Mouse (Mus musculus): ENCODE measurements around the gene Elf5. TPM values are rescaled to one million over a fixed set of nuclear protein-coding genes. Genes with fewer than 3 reads are reported as not detected.
A peak's percentile ranks its signal among the peaks of the same experiment; 100 is the strongest.

Gene Elf5
- polyA plus RNA-seq, 1 experiment from 2014 or later, result not detected

GRCm38 (mm10) chr2:103413381-103413780 is 1.9 kb downstream of the Elf5 start:
- Histone ChIP-seq H3K4me1 (replicated peaks) (no peaks in the 10 kb centered on the region), H3K27ac (no peak overlapping the region), H3K36me3 (no peaks in the 10 kb centered on the region), H3K27me3 (no peaks in the 10 kb centered on the region), H3K4me3 (replicated peaks) (no peak overlapping the region), H3K4me2 (replicated peaks) (no peak overlapping the region), H3K9me3 (no peaks in the 10 kb centered on the region), H3K9ac (replicated peaks) (no peak overlapping the region)
- 90% methylated on average over 5 of the region's 5 CpGs for WGBS
- ATAC-seq, result no peak

DNA sequence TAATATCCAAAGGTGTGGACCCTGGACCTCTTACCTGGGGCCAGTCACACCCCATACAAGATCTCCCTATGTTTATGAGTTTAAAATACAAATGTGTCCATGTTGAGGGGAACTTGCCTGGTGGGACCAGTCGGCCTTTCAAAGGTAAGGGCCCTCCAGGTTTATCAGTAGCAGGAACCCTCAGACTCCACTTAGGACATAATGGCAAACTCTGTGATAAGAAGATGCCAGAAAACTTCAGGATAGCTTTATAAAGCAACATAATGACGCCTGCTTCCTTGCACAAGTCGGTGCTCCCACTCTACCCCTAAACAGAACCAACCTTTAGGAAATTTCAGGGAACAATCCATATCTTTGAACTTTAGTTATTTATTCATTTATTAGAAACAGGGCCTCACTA is 4.3 kb downstream of the Elf5 start:
- WGBS, result 95% methylated on average over 3 of the region's 3 CpGs
- Histone ChIP-seq H3K36me3 (no peaks in the 10 kb centered on the region), H3K4me3 (replicated peaks) (no peak overlapping the region), H3K27ac (no peak overlapping the region), H3K9me3 (no peaks in the 10 kb centered on the region), H3K27me3 (no peaks in the 10 kb centered on the region), H3K9ac (replicated peaks) (no peak overlapping the region), H3K4me2 (replicated peaks) (no peak overlapping the region), H3K4me1 (replicated peaks) (0 out of 2 replicates have a peak, but pooled peaks cover 2% of the 10 kb centered on the region)
- no peak for ATAC-seq

GRCm38 (mm10) chr2:103420650-103421507 is 9.4 kb downstream of the Elf5 start:
- no peak overlapping the region for H3K4me2 ChIP-seq (replicated peaks)
- no peaks in the 10 kb centered on the region for H3K9me3 ChIP-seq
- WGBS, result 73% methylated on average over 15 of the region's 15 CpGs
- ATAC-seq, result peak; percentile 53
- H3K9ac ChIP-seq (replicated peaks), result no peak overlapping the region
- no peaks in the 10 kb centered on the region for H3K27me3 ChIP-seq
- H3K4me1 ChIP-seq (replicated peaks), result peaks cover 19% of the 10 kb centered on the region
- no peaks in the 10 kb centered on the region for H3K36me3 ChIP-seq
- 0 out of 2 replicates have a peak overlapping the region, but pooled peaks have one; percentile 6 for H3K27ac ChIP-seq
- no peak overlapping the region for H3K4me3 ChIP-seq (replicated peaks)

DNA sequence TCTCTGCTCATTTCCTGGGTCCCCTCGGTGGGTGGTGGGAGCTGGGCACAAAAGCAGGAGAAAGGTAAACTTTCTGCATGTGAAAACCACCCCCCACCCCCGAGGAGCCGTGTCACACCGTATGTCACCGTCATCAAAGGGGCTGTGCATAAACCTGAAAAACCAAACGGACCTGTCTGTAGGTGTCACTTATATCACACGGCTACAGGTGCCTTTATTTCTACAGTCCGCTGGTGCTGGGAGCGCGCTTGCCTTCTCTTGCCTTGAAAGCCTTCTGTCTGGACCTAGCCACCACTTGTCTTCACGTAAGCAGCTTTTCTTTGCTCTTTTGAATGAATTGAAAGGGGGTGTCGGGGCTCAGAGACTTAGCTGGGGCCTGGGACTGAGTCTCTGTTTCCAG is 12.4 kb downstream of the Elf5 start:
- Histone ChIP-seq H3K27me3 (no peaks in the 10 kb centered on the region), H3K9ac (replicated peaks) (no peak overlapping the region; the same call in 1 of the 2 replicates), H3K4me3 (replicated peaks) (no peak overlapping the region), H3K4me1 (replicated peaks) (peaks cover 19% of the 10 kb centered on the region), H3K27ac (no peak overlapping the region), H3K9me3 (no peaks in the 10 kb centered on the region), H3K4me2 (replicated peaks) (peak overlapping the region; percentile 35), H3K36me3 (no peaks in the 10 kb centered on the region)
- 35% methylated on average over 12 of the region's 12 CpGs for WGBS
- ATAC-seq, result 0 out of 2 replicates have a peak, but pooled peaks have one; percentile 4

- 13% methylated on average over 12 of the region's 12 CpGs for WGBS
- Histone ChIP-seq H3K4me3 (replicated peaks) (no peak overlapping the region), H3K4me2 (replicated peaks) (peak overlapping the region; percentile 35), H3K9ac (replicated peaks) (no peak overlapping the region; the same call in 1 of the 2 replicates), H3K36me3 (no peaks in the 10 kb centered on the region), H3K27me3 (no peaks in the 10 kb centered on the region), H3K4me1 (replicated peaks) (peaks cover 19% of the 10 kb centered on the region), H3K9me3 (no peaks in the 10 kb centered on the region), H3K27ac (no peak overlapping the region)
- ATAC-seq, result peak; percentile 77
Observed at GRCm38 (mm10) chr2:103424349-103425026, 13.0 kb downstream of the Elf5 start.

- Histone ChIP-seq H3K4me2 (replicated peaks) (no peak overlapping the region), H3K27ac (no peak overlapping the region), H3K36me3 (no peaks in the 10 kb centered on the region), H3K9ac (replicated peaks) (no peak overlapping the region), H3K4me1 (replicated peaks) (peaks cover 19% of the 10 kb centered on the region), H3K27me3 (no peaks in the 10 kb centered on the region), H3K9me3 (no peaks in the 10 kb centered on the region), H3K4me3 (replicated peaks) (no peak overlapping the region)
- ATAC-seq, result no peak
- WGBS, result 88% methylated on average over 11 of the region's 11 CpGs
Observed at GRCm38 (mm10) chr2:103425456-103426063, 14.1 kb downstream of the Elf5 start.

DNA sequence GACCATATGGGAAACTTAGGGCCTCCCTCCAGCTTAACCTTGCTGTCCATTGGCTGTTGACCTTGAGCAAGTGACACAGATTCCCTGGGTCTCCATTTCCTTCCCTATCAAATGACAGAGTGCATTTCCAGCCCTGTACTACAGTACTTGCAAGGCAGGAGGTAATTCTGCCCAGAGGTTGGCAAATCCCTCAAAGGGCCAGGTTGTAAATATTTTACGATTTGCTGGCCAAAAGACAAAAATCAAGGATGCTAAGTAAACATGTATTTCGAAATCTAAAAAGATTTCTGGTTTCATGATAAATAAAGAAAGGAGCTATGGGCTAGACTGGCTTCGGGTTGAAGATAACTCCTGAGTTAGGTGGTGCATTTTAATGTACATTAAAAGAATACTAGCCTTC is 16.9 kb downstream of the Elf5 start:
- 90% methylated on average over 3 of the region's 3 CpGs for WGBS
- no peak for ATAC-seq
- no peak overlapping the region for H3K9ac ChIP-seq (replicated peaks)
- H3K27me3 ChIP-seq, result no peaks in the 10 kb centered on the region
- no peak overlapping the region for H3K4me2 ChIP-seq (replicated peaks)
- H3K4me3 ChIP-seq (replicated peaks), result no peak overlapping the region
- H3K27ac ChIP-seq, result no peak overlapping the region
- no peaks in the 10 kb centered on the region for H3K9me3 ChIP-seq
- H3K36me3 ChIP-seq, result no peaks in the 10 kb centered on the region
- peaks cover 11% of the 10 kb centered on the region for H3K4me1 ChIP-seq (replicated peaks)

DNA sequence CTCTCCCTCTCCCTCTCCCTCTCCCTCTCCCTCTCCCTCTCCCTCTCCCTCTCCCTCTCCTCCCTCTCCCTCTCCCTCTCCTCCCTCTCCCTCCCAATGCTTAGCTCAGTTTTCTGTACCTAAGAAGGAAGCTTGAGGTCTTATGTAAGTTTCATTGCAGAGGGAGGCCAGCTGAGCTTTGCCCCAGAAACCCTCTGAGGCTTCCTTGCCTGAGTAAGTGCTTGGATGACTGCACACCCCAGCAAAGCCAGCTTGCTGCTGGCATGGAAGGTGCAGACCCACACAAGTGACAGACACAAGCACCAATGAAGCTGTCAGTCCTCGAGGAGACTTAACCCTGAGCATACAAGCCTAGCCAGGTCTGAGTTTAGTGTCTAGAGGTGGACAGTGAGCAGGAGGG is 19.2 kb downstream of the Elf5 start:
- WGBS, result 48% methylated on average over 1 of the region's 1 CpGs
- no peak for ATAC-seq
- H3K9me3 ChIP-seq, result no peaks in the 10 kb centered on the region
- no peak overlapping the region for H3K4me2 ChIP-seq (replicated peaks)
- H3K27ac ChIP-seq, result no peak overlapping the region
- H3K4me1 ChIP-seq (replicated peaks), result no peaks in the 10 kb centered on the region
- H3K27me3 ChIP-seq, result no peaks in the 10 kb centered on the region
- no peaks in the 10 kb centered on the region for H3K36me3 ChIP-seq
- no peak overlapping the region for H3K4me3 ChIP-seq (replicated peaks)
- H3K9ac ChIP-seq (replicated peaks), result no peak overlapping the region

DNA sequence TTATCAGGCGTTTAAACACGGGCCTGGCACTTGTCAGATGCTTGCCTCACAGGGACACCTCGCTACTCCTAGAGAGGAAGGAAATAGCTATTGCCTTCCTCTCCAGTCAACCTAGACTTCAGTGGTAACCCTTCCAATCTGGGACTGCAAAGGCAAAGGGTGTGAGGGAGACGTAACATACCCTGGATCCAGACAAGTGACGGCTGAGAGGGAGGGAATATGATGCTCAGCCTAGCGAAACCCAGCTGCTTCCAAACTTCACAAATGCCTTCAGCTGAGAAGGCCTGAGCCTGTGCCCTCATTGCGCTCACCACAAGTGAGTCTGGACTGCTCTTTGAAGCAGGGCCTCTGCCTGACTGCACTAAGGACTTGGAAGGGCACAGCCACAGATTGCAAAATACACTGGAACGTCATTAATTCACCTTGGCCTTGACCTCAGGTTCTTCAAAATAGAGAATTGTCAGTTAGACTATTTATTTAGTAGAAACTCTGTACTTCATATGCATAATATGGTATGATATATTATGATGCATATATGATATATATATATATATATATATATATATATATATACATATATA is 21.3 kb downstream of the Elf5 start:
- Histone ChIP-seq H3K9me3 (no peaks in the 10 kb centered on the region), H3K27ac (no peak overlapping the region), H3K36me3 (no peaks in the 10 kb centered on the region), H3K9ac (replicated peaks) (no peak overlapping the region), H3K4me2 (replicated peaks) (no peak overlapping the region), H3K4me3 (replicated peaks) (no peak overlapping the region), H3K4me1 (replicated peaks) (no peaks in the 10 kb centered on the region), H3K27me3 (no peaks in the 10 kb centered on the region)
- 77% methylated on average over 8 of the region's 8 CpGs for WGBS
- ATAC-seq, result no peak

DNA sequence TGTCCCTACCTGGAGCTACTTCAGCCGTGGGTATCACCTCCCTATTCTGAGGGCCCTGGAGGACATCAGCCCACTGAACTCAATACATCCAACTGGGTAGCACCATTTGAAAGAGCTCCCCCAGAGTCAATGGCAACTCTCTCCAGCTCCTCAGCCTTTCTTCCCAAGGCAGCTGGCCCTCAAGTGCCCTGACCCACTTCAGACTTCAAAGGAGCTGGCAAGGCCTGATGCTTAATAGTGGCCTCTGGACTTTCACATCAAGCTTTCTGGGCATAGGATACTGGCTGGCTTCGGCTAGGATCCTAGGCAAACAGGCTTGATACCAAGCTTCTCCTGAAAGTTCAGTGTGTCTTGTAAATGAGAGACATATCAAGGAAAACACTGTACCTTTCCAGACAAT is 23.6 kb downstream of the Elf5 start:
- no peak for ATAC-seq
- WGBS, result 72% methylated on average over 2 of the region's 2 CpGs
- peaks cover 4% of the 10 kb centered on the region; the same call in 1 of the 2 replicates for H3K4me1 ChIP-seq (replicated peaks)
- H3K27me3 ChIP-seq, result no peaks in the 10 kb centered on the region
- no peaks in the 10 kb centered on the region for H3K9me3 ChIP-seq
- no peaks in the 10 kb centered on the region for H3K36me3 ChIP-seq
- no peak overlapping the region for H3K27ac ChIP-seq
- no peak overlapping the region for H3K9ac ChIP-seq (replicated peaks)
- no peak overlapping the region for H3K4me2 ChIP-seq (replicated peaks)
- H3K4me3 ChIP-seq (replicated peaks), result no peak overlapping the region

- H3K27me3 ChIP-seq, result no peaks in the 10 kb centered on the region
- H3K27ac ChIP-seq, result no peak overlapping the region
- no peaks in the 10 kb centered on the region for H3K36me3 ChIP-seq
- no peak overlapping the region for H3K9ac ChIP-seq (replicated peaks)
- 65% methylated on average over 5 of the region's 5 CpGs for WGBS
- H3K4me2 ChIP-seq (replicated peaks), result no peak overlapping the region
- H3K4me1 ChIP-seq (replicated peaks), result peaks cover 6% of the 10 kb centered on the region; the same call in 1 of the 2 replicates
- no peak for ATAC-seq
- H3K4me3 ChIP-seq (replicated peaks), result no peak overlapping the region
- H3K9me3 ChIP-seq, result no peaks in the 10 kb centered on the region
Observed at GRCm38 (mm10) chr2:103436534-103436933, 25.0 kb downstream of the Elf5 start.
